Comparison of ENCODE assay signal across 8 mouse cellular contexts in genomic region chr15:79271124-79271746, GRCm38 (mm10). TPM values are rescaled to one million over a fixed set of nuclear protein-coding genes. Genes with fewer than 3 reads are reported as not detected.
DNase-seq lines count a peak whose midpoint lies in the region; ATAC-seq and TF ChIP-seq lines count a peak whose summit lies in the region.

No protein-coding gene starts in this region.

- peak; percentile 88 for TF ChIP-seq CTCF in ES-Bruce4 (IDR thresholded peaks at IDR 0.05; ENCODE audit: low read depth, low read length)

- H3ac ChIP-seq in myocyte (ENCODE audit: control insufficient read depth, insufficient read length): no peak overlapping the region

- no peaks in the 10 kb centered on the region for H3K36me3 ChIP-seq in kidney, embryonic 14.5 days (ENCODE audit: control insufficient read depth, insufficient read depth, low read length)
- H3K36me3 ChIP-seq in ES-Bruce4 (ENCODE audit: control insufficient read depth, insufficient read depth, low read length, poor library complexity, severe bottlenecking) (no peaks in the 10 kb centered on the region), myocyte (ENCODE audit: control insufficient read depth, insufficient read depth) (no peaks in the 10 kb centered on the region)
- no peaks in the 10 kb centered on the region for H3K36me3 ChIP-seq in liver, embryonic 12.5 days

- no peaks in the 10 kb centered on the region for H3K79me2 ChIP-seq in myocyte (ENCODE audit: control insufficient read depth, insufficient read depth)

- peaks cover 6% of the 10 kb centered on the region for H3K4me1 ChIP-seq in kidney, embryonic 14.5 days (ENCODE audit: control insufficient read depth, insufficient read depth, low read length)
- no peaks in the 10 kb centered on the region for H3K4me1 ChIP-seq in ES-Bruce4 (ENCODE audit: control insufficient read depth, insufficient read depth, low read length)
- H3K4me1 ChIP-seq in liver, embryonic 12.5 days: peaks cover 16% of the 10 kb centered on the region

- TF ChIP-seq EP300 in ES-Bruce4 (IDR thresholded peaks at IDR 0.05; ENCODE audit: insufficient read depth, low read depth, low read length): no peak

- ATAC-seq in kidney, embryonic 14.5 days (ENCODE audit: low FRiP score, low TSS enrichment): no peak
- peak; percentile 80 for ATAC-seq in common myeloid progenitor, adult 5-6 weeks (replicated peaks; ENCODE audit: low read depth, poor library complexity, severe bottlenecking)
- no peak for ATAC-seq in liver, embryonic 12.5 days

- peak overlapping the region; percentile 29; the same call in 1 of the 2 replicates for H3K4me3 ChIP-seq in kidney, embryonic 14.5 days (ENCODE audit: low read length)
- H3K4me3 ChIP-seq in ES-Bruce4 (ENCODE audit: low read depth, low read length) (peak overlapping the region; percentile 75), myocyte (no peak overlapping the region)
- H3K4me3 ChIP-seq in liver, embryonic 12.5 days: peak overlapping the region; percentile 47

- H3K27me3 ChIP-seq in kidney, embryonic 14.5 days (ENCODE audit: control insufficient read depth, insufficient read depth, low read length): peaks cover 6% of the 10 kb centered on the region
- H3K27me3 ChIP-seq in ES-Bruce4 (ENCODE audit: control insufficient read depth, insufficient read depth, low read length, poor library complexity, severe bottlenecking) (no peaks in the 10 kb centered on the region), myocyte (ENCODE audit: control insufficient read depth, insufficient read depth, insufficient read length) (peaks cover 52% of the 10 kb centered on the region)
- peaks cover 58% of the 10 kb centered on the region for H3K27me3 ChIP-seq in liver, embryonic 12.5 days (replicated peaks)

- no peak for DNase-seq in kidney, adult 9 months
- peak; percentile 53 to 73 for DNase-seq in heart, postnatal 10 days
- peak; percentile 67 to 69 for DNase-seq in thymus, postnatal 36 days

- TF ChIP-seq POLR2A in ES-Bruce4 (IDR thresholded peaks at IDR 0.05; ENCODE audit: insufficient read depth, low read length) (no peak), myocyte (IDR thresholded peaks at IDR 0.05; ENCODE audit: insufficient read length, low read depth) (no peak)

- no peak overlapping the region for H3K27ac ChIP-seq in kidney, embryonic 14.5 days (ENCODE audit: low read depth, low read length)
- H3K27ac ChIP-seq in ES-Bruce4 (ENCODE audit: insufficient read depth, low read length): no peak overlapping the region
- H3K27ac ChIP-seq in liver, embryonic 12.5 days: no peak overlapping the region

- no peaks in the 10 kb centered on the region for H3K9me3 ChIP-seq in kidney, embryonic 14.5 days (ENCODE audit: control insufficient read depth, low read length)
- H3K9me3 ChIP-seq in ES-Bruce4 (replicated peaks; ENCODE audit: control insufficient read depth, insufficient read depth, low read length, poor library complexity, severe bottlenecking): no peaks in the 10 kb centered on the region
- H3K9me3 ChIP-seq in liver, embryonic 12.5 days (replicated peaks): no peaks in the 10 kb centered on the region

- H3K4me2 ChIP-seq in kidney, embryonic 14.5 days (replicated peaks; ENCODE audit: low read depth, low read length): peak overlapping the region; percentile 74
- H3K4me2 ChIP-seq in liver, embryonic 12.5 days: peak overlapping the region; percentile 76
- peak overlapping the region; percentile 57 for H3K4me2 ChIP-seq in myocyte (ENCODE audit: low read depth)

- intact Hi-C loops in heart, postnatal 10 days (cut with DNase I): loop anchor here (5.0 kb wide), 1 partner anchor 76 kb away; the partner anchor contains the start of gene Maff

- WGBS in kidney, embryonic 14.5 days: 13% methylated on average over 17 of the region's 17 CpGs
- 17% methylated on average over 17 of the region's 17 CpGs for WGBS in liver, embryonic 12.5 days (ENCODE audit: insufficient replicate concordance)

- 0 out of 2 replicates have a peak overlapping the region, but pooled peaks have one; percentile 45 for H3K9ac ChIP-seq in kidney, embryonic 14.5 days (ENCODE audit: low read depth, low read length)
- H3K9ac ChIP-seq in ES-Bruce4 (ENCODE audit: low read depth, poor library complexity, severe bottlenecking): peak overlapping the region; percentile 12; the same call in 1 of the 2 replicates
- H3K9ac ChIP-seq in liver, embryonic 12.5 days: peak overlapping the region; percentile 52; the same call in 1 of the 2 replicates

TF ChIP-seq in myocyte, 11 proteins besides CTCF, POLR2A, EP300 and RAD21:
- TF ChIP-seq SRF (IDR thresholded peaks at IDR 0.05; ENCODE audit: control insufficient read depth, insufficient read length, low read depth): no peak
- no peak for TF ChIP-seq MYOG (IDR thresholded peaks at IDR 0.05; ENCODE audit: control insufficient read depth in 1 of 3, insufficient read depth in 1 of 3, insufficient read length in 2 of 3, low read depth in 2 of 3)
- no peak for TF ChIP-seq MYOD1 (IDR thresholded peaks at IDR 0.05; ENCODE audit: control insufficient read depth in 1 of 3, insufficient read length in 2 of 3, low read depth in 2 of 3)
- TF ChIP-seq E2F4 (IDR thresholded peaks at IDR 0.05; ENCODE audit: insufficient read depth): no peak
- TF ChIP-seq MAX (IDR thresholded peaks at IDR 0.05; ENCODE audit: low read depth): no peak
- TF ChIP-seq TCF12 (IDR thresholded peaks at IDR 0.05; ENCODE audit: insufficient read depth, poor library complexity, severe bottlenecking): no peak
- TF ChIP-seq REST (IDR thresholded peaks at IDR 0.05; ENCODE audit: insufficient read depth, insufficient read length): no peak
- no peak for TF ChIP-seq TCF3 (IDR thresholded peaks at IDR 0.05; ENCODE audit: insufficient read length, low read depth)
- TF ChIP-seq CEBPB (IDR thresholded peaks at IDR 0.05; ENCODE audit: insufficient read depth, poor library complexity, severe bottlenecking): no peak
- TF ChIP-seq POLR2AphosphoS2 (IDR thresholded peaks at IDR 0.05; ENCODE audit: insufficient read length, low read depth): no peak
- no peak for TF ChIP-seq USF1 (IDR thresholded peaks at IDR 0.05; ENCODE audit: low read depth)

RNA-seq across cellular contexts. Expression of gene Baiap2l2, which starts 14.1 kb away (rescaled TPM):
- 6.1 and 10.3 TPM in 2 replicates for polyA plus RNA-seq in kidney, embryonic 14.5 days (2014; fragmentation: Nextera tagmentation; extraction: Ambion mirVana)
- polyA plus RNA-seq in ES-Bruce4 (2011; ENCODE audit: insufficient read depth, insufficient read length, low read depth, missing spikeins) (0.69 and 1.8 TPM in 2 replicates), myocyte (2012; fragmentation: generic; extraction: Trizol) (1.7 TPM)
- total RNA-seq in common myeloid progenitor, adult 5-6 weeks (2017): not detected in 2 replicates
- total RNA-seq in heart, postnatal 10 days (2021): under 1 TPM in 1 of 2 experiments, not detected in 1; 0.62 TPM
- polyA plus RNA-seq in liver, embryonic 12.5 days (2016; fragmentation: Nextera tagmentation; extraction: Ambion mirVana): 1.2 and 1.4 TPM in 2 replicates

RNA-seq across cellular contexts. Expression of gene Slc16a8, which starts 16.7 kb away (rescaled TPM):
- 0.39 and 0.50 TPM in 2 replicates for polyA plus RNA-seq in kidney, embryonic 14.5 days (2014; fragmentation: Nextera tagmentation; extraction: Ambion mirVana)
- polyA plus RNA-seq in ES-Bruce4 (2011; ENCODE audit: insufficient read depth, insufficient read length, low read depth, missing spikeins) (not detected in 2 replicates), myocyte (2012; fragmentation: generic; extraction: Trizol) (0.25 TPM)
- total RNA-seq in common myeloid progenitor, adult 5-6 weeks (2017): not detected in 2 replicates
- under 1 TPM; 0.15 to 0.24 TPM for total RNA-seq in heart, postnatal 10 days (2021)
- not detected in 2 replicates for polyA plus RNA-seq in liver, embryonic 12.5 days (2016; fragmentation: Nextera tagmentation; extraction: Ambion mirVana)

RNA-seq across cellular contexts. Expression of gene Gm49486, which starts 42.0 kb away (rescaled TPM):
- 0.21 and 0.61 TPM in 2 replicates for polyA plus RNA-seq in kidney, embryonic 14.5 days (2014; fragmentation: Nextera tagmentation; extraction: Ambion mirVana)
- polyA plus RNA-seq in ES-Bruce4 (2011; ENCODE audit: insufficient read depth, insufficient read length, low read depth, missing spikeins) (1.0 TPM in 2 replicates), myocyte (2012; fragmentation: generic; extraction: Trizol) (0.05 TPM)
- not detected in 2 replicates for total RNA-seq in common myeloid progenitor, adult 5-6 weeks (2017)
- 1 to 10 TPM; 1.0 to 1.1 TPM for total RNA-seq in heart, postnatal 10 days (2021)
- 0.07 TPM in 1 of 2 replicates, not detected in the other for polyA plus RNA-seq in liver, embryonic 12.5 days (2016; fragmentation: Nextera tagmentation; extraction: Ambion mirVana)

RNA-seq across cellular contexts. Expression of gene Pick1, which starts 42.3 kb away (rescaled TPM):
- 25.8 and 31.4 TPM in 2 replicates for polyA plus RNA-seq in kidney, embryonic 14.5 days (2014; fragmentation: Nextera tagmentation; extraction: Ambion mirVana)
- polyA plus RNA-seq in ES-Bruce4 (2011; ENCODE audit: insufficient read depth, insufficient read length, low read depth, missing spikeins) (47.8 and 48.0 TPM in 2 replicates), myocyte (2012; fragmentation: generic; extraction: Trizol) (26.0 TPM)
- 11.3 and 13.0 TPM in 2 replicates for total RNA-seq in common myeloid progenitor, adult 5-6 weeks (2017)
- 10 to 100 TPM; 25.1 to 25.8 TPM for total RNA-seq in heart, postnatal 10 days (2021)
- 16.1 and 17.1 TPM in 2 replicates for polyA plus RNA-seq in liver, embryonic 12.5 days (2016; fragmentation: Nextera tagmentation; extraction: Ambion mirVana)

RNA-seq across cellular contexts. Expression of gene Pla2g6, which starts 57.0 kb away (rescaled TPM):
- 10.9 and 17.0 TPM in 2 replicates for polyA plus RNA-seq in kidney, embryonic 14.5 days (2014; fragmentation: Nextera tagmentation; extraction: Ambion mirVana)
- 40.2 and 40.6 TPM in 2 replicates for polyA plus RNA-seq in ES-Bruce4 (2011; ENCODE audit: insufficient read depth, insufficient read length, low read depth, missing spikeins)
- 7.8 and 16.9 TPM in 2 replicates for total RNA-seq in common myeloid progenitor, adult 5-6 weeks (2017)
- 10 to 100 TPM in 1 of 2 experiments, 1 to 10 TPM in 1; 9.1 to 11.1 TPM for total RNA-seq in heart, postnatal 10 days (2021)
- 16.8 and 17.3 TPM in 2 replicates for polyA plus RNA-seq in liver, embryonic 12.5 days (2016; fragmentation: Nextera tagmentation; extraction: Ambion mirVana)
- polyA plus RNA-seq in myocyte (2012; fragmentation: generic; extraction: Trizol): 36.3 TPM
